Mouse (Mus musculus) C2C12 (cell line): ENCODE measurements around the gene Dtd2. TPM values are rescaled to one million over a fixed set of nuclear protein-coding genes. Genes with fewer than 3 reads are reported as not detected.

ENCODE experiments used
- H3K27me3 ChIP-seq: one replicate; pipeline ENCODE4 v1.6.1; 2011; ENCODE audit not compliant: control insufficient read depth, insufficient read depth, insufficient read length
- H3K36me3 ChIP-seq: one replicate; pipeline ENCODE4 v1.6.1; 2011; ENCODE audit not compliant: control insufficient read depth, insufficient read depth
- H3K4me3 ChIP-seq: one replicate; pipeline ENCODE4 v1.5.1; 2011; ENCODE audit warnings: mild to moderate bottlenecking, control low read depth; ENCODE audit not compliant: poor library complexity, insufficient read depth, severe bottlenecking
- H3K79me2 ChIP-seq: one replicate; pipeline ENCODE4 v1.6.1; 2011; ENCODE audit not compliant: control insufficient read depth, insufficient read depth
- H3K79me3 ChIP-seq: one replicate; pipeline ENCODE4 v1.6.1; 2011; ENCODE audit warnings: low read depth, control low read depth
- H3ac ChIP-seq: one replicate; pipeline ENCODE3; 2011; ENCODE audit warnings: low read depth; ENCODE audit not compliant: control insufficient read depth, insufficient read length
- CEBPB ChIP-seq: IDR thresholded peaks from one replicate; pipeline ENCODE4 v1.6.1; 2011; ENCODE audit warnings: low read depth, mild to moderate bottlenecking, control low read depth, moderate library complexity
- CTCF ChIP-seq: IDR thresholded peaks from one replicate; pipeline ENCODE4 v1.5.1; 2011; ENCODE audit not compliant: control insufficient read depth, insufficient read depth, insufficient read length
- FOSL1 ChIP-seq: IDR thresholded peaks from one replicate; pipeline ENCODE4 v1.8.0; 2011; ENCODE audit warnings: mild to moderate bottlenecking, low read length; ENCODE audit not compliant: poor library complexity, insufficient read depth, severe bottlenecking
- MAX ChIP-seq: IDR thresholded peaks from one replicate; pipeline ENCODE4 v1.6.1; 2011; ENCODE audit warnings: mild to moderate bottlenecking, control low read depth
- MYOD1 ChIP-seq: IDR thresholded peaks from one replicate; pipeline ENCODE4 v1.6.1; 2011; ENCODE audit warnings: low read depth; ENCODE audit not compliant: control insufficient read depth, insufficient read length
- MYOG ChIP-seq: IDR thresholded peaks from one replicate; pipeline ENCODE4 v1.6.1; 2011; ENCODE audit not compliant: control insufficient read depth, insufficient read length; ENCODE audit errors: extremely low read depth
- USF1 ChIP-seq: IDR thresholded peaks from one replicate; pipeline ENCODE4 v1.6.1; 2011; ENCODE audit warnings: low read depth, mild to moderate bottlenecking, control low read depth, moderate library complexity
- polyA plus RNA-seq: library from polyadenylated mRNA; unstranded; fragments of >200 nt; fragmentation: generic; extraction: Trizol; gene quantifications from one replicate; pipeline ENCODE4 v1.2.1, GENCODE M21; 2012; ENCODE audit warnings: missing spikeins

The Dtd2 gene
- polyA plus RNA-seq, 1 experiment, result 12.4 TPM

GRCm38 (mm10) chr12:51947498-51947945 lies 58.8 kb downstream of the Dtd2 start:
- Histone ChIP-seq H3K4me3 (no peak overlapping the region), H3ac (peak overlapping the region; percentile 2), H3K36me3 (peaks cover 64% of the 10 kb centered on the region), H3K79me3 (no peaks in the 10 kb centered on the region), H3K79me2 (no peaks in the 10 kb centered on the region), H3K27me3 (no peaks in the 10 kb centered on the region)
- TF ChIP-seq USF1 (no peak), MYOD1 (peak; percentile 7), FOSL1 (peak; percentile 99), CTCF (no peak), MAX (peak; percentile 67), MYOG (no peak), CEBPB (no peak)

- H3ac ChIP-seq, result no peak overlapping the region
- H3K27me3 ChIP-seq, result no peaks in the 10 kb centered on the region
- TF ChIP-seq CTCF (no peak), MYOG (no peak), FOSL1 (no peak), CEBPB (no peak), MAX (no peak), USF1 (no peak), MYOD1 (no peak)
- H3K79me2 ChIP-seq, result no peaks in the 10 kb centered on the region
- no peak overlapping the region for H3K4me3 ChIP-seq
- peaks cover 48% of the 10 kb centered on the region for H3K36me3 ChIP-seq
- no peaks in the 10 kb centered on the region for H3K79me3 ChIP-seq
Measured at GRCm38 (mm10) chr12:51945331-51945730, 61.0 kb downstream of the Dtd2 start.

- no peak overlapping the region for H3K4me3 ChIP-seq
- no peaks in the 10 kb centered on the region for H3K27me3 ChIP-seq
- TF ChIP-seq FOSL1 (no peak), USF1 (no peak), CTCF (no peak), MAX (no peak), MYOD1 (no peak)
- peaks cover 40% of the 10 kb centered on the region for H3K36me3 ChIP-seq
- H3K79me3 ChIP-seq, result no peaks in the 10 kb centered on the region
- no peaks in the 10 kb centered on the region for H3K79me2 ChIP-seq
- H3ac ChIP-seq, result no peak overlapping the region
Measured at GRCm38 (mm10) chr12:51939848-51940247, 66.5 kb downstream of the Dtd2 start.

Other genes with a start within 250 kb of the Dtd2 start
- 17.4 TPM for gene Hectd1, start 177.0 kb downstream of the Dtd2 start, polyA plus RNA-seq
- 14.3 TPM for gene Heatr5a, start 35.2 kb downstream of the Dtd2 start, polyA plus RNA-seq
- not detected for gene Gpr33, start 21.6 kb upstream of the Dtd2 start, polyA plus RNA-seq
- 6.4 TPM for gene Nubpl, start 91.2 kb upstream of the Dtd2 start, polyA plus RNA-seq